Mouse (Mus musculus) thymus, postnatal 0 days (tissue): ENCODE measurements around the gene Tstd1. TPM values are rescaled to one million over a fixed set of nuclear protein-coding genes. Genes with fewer than 3 reads are reported as not detected.

Experiments used
- DNase-seq: peaks from one replicate; pipeline ENCODE4 v3.0.0-alpha.2; 2015; ENCODE audit warnings: low spot score
- polyA plus RNA-seq: library from polyadenylated mRNA; unstranded; fragments of >200 nt; fragmentation: Nextera tagmentation; extraction: Ambion mirVana; gene quantifications from 2 replicates; pipeline ENCODE4 v1.2.1, GENCODE M21; 2015

The Tstd1 gene
- polyA plus RNA-seq, 1 experiment from 2014 or later = 4.8 TPM

- DNase-seq = no peak
Observed at GRCm38 (mm10) chr1:171413608-171414007, 5.1 kb upstream of the Tstd1 start.

- DNase-seq = no peak
Observed at GRCm38 (mm10) chr1:171419291-171419882, 715 bp downstream of the Tstd1 start.

GRCm38 (mm10) chr1:171419905-171420304 is 1.2 kb downstream of the Tstd1 start:
- DNase-seq = no peak

GRCm38 (mm10) chr1:171422504-171423095 is 3.9 kb downstream of the Tstd1 start:
- no peak for DNase-seq

- no peak for DNase-seq
Observed at GRCm38 (mm10) chr1:171424638-171425037, 6.0 kb downstream of the Tstd1 start.

- no peak for DNase-seq
Observed at GRCm38 (mm10) chr1:171425126-171425525, 6.5 kb downstream of the Tstd1 start.

- no peak for DNase-seq
Observed at GRCm38 (mm10) chr1:171432158-171432557, 13.5 kb downstream of the Tstd1 start.

GRCm38 (mm10) chr1:171435288-171435814 is 16.7 kb downstream of the Tstd1 start:
- no peak for DNase-seq

- no peak for DNase-seq
Observed at GRCm38 (mm10) chr1:171435974-171436373, 17.3 kb downstream of the Tstd1 start.

- peak; percentile 50 for DNase-seq
Observed at GRCm38 (mm10) chr1:171437264-171438013, 18.8 kb downstream of the Tstd1 start, which contains the start of gene F11r. Gene F11r (plus strand): TSS chr1:171437535.

- DNase-seq = no peak
Observed at GRCm38 (mm10) chr1:171438014-171438670, 19.5 kb downstream of the Tstd1 start.

- no peak for DNase-seq
Observed at GRCm38 (mm10) chr1:171439072-171439471, 20.4 kb downstream of the Tstd1 start.

GRCm38 (mm10) chr1:171440025-171440725 is 21.5 kb downstream of the Tstd1 start:
- DNase-seq = no peak

- DNase-seq = no peak
Observed at GRCm38 (mm10) chr1:171441466-171442412, 23.1 kb downstream of the Tstd1 start.

- DNase-seq = no peak
Observed at GRCm38 (mm10) chr1:171442413-171442760, 23.7 kb downstream of the Tstd1 start.

GRCm38 (mm10) chr1:171445050-171445449 is 26.4 kb downstream of the Tstd1 start:
- DNase-seq = no peak

GRCm38 (mm10) chr1:171446854-171447253 is 28.2 kb downstream of the Tstd1 start:
- no peak for DNase-seq

GRCm38 (mm10) chr1:171447692-171448091 is 29.0 kb downstream of the Tstd1 start:
- no peak for DNase-seq

GRCm38 (mm10) chr1:171450062-171450461 is 31.4 kb downstream of the Tstd1 start:
- no peak for DNase-seq

- DNase-seq = no peak
Observed at GRCm38 (mm10) chr1:171451001-171451400, 32.3 kb downstream of the Tstd1 start.
